Mouse (Mus musculus): Measurements from ENCODE around the gene Cxcl1.

- TF ChIP-seq CTCF (IDR thresholded peaks at IDR 0.05; ENCODE audit: extremely low read depth, insufficient read depth, insufficient read length, insufficient replicate concordance) (no peak), POLR2A (IDR thresholded peaks at IDR 0.05; ENCODE audit: low read depth, low read length) (no peak)
Measured at GRCm38 (mm10) chr5:90897429-90897828, 6.4 kb downstream of the Cxcl1 start.

Measured in spleen, adult 2 months (tissue).